Mouse (Mus musculus): Measurements from ENCODE around the gene Prol1. TPM values are rescaled to one million over a fixed set of nuclear protein-coding genes. Genes with fewer than 3 reads are reported as not detected.
"Not testable (repeated sequence)": the region's sequence is repeated elsewhere in the genome, so short reads cannot be mapped to it uniquely, and the experiment has no call there.

Prol1 gene
- total RNA-seq (2021), result not detected

DNA sequence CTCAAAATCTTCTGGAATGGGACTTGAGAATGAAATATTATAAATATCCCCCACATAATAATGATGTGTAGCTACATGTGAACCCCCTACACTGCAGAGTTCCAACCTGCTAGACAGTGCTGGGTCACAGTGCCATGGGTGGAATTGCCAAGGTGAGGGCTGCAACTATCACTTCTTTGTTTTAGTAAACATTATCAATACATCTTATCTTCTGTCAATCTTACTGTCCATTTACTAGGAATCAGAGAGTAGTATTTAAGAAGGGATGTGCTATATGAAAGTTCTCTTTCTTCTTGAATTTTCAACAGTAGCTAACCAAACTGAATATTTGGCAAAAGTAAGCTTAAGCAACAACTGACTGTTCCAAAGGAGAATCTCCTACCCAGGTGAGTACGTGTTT is at the start of gene Prol1:
Gene Prol1 (plus strand): TSS at position 301 of the 400 bp plus-strand sequence.
- DNase-seq, result no peak
- intact Hi-C loops (cut with DNase I), result no loop called here

- DNase-seq, result no peak
- intact Hi-C loops (cut with DNase I), result no loop called here
Measured at GRCm38 (mm10) chr5:88268619-88269018, 48.5 kb upstream of the Prol1 start, which contains the start of gene Gm7714. Gm7714 (plus strand) TSS chr5:88268919.

DNA sequence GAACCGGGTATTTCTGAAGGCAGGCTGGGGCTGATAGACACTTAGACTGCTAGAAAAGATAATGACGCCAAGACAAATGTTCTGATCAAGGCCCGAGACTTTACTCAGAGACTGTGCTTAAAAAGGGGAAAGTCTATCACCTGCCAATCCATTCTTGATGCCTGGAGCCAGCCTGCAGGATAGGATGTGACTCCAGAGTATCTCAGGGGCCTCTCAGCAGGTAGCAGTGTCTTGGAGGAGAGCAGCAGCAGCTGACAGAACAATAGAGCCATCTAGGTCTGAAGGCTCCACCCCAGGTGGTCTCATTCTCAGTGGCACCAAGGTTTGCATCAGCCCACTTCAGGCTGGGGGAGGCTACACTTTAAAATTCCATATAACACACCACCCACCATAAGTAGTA is 5.8 kb upstream of the Prol1 start:
- intact Hi-C loops (cut with DNase I); DNase-seq: not testable (repeated sequence)

- DNase-seq; intact Hi-C loops (cut with DNase I): not testable (repeated sequence)
Measured at GRCm38 (mm10) chr5:88348533-88348932, 31.4 kb downstream of the Prol1 start.

DNA sequence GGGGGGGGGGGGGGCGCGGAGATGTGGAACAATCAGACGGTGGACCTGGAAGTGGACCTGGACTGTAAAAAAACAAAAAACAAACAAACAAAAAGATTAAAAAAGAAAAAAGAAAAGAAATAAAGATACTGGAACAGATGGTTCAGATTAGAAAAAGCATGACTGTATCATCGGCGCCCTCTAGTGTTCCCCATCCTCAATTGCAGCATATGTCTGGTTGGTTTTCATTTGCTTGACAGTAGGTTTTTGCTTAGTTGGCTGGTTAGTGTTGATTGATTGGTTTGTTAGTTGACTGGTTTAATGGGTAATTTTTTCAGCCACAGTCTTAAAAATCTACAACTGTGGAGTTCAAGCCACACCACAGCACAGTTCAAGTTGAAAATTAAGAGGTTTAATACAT is 47.7 kb downstream of the Prol1 start:
- DNase-seq, result peak in 1 of 2 experiments; percentile 17
- intact Hi-C loops (cut with DNase I), result no loop called here

DNA sequence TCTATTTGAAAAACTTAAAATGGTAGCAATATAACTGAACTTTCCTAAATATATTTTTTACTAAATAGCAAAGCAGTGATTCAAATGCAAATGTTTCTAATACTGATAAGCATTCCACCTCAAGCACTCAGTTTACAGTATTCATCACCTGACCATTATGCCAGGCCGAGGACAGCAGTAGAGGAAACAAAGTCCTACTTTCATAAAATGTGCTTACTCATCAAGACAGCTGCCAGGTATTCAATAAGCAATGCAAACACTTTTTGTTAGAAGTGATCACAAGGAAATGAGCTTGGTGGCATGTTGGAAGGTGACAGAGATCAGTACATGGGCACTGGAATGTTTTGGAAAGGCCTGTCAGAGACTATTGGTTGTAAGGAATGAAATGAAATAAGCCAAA is 49.8 kb downstream of the Prol1 start:
- intact Hi-C loops (cut with DNase I), result no loop called here
- no peak for DNase-seq

GRCm38 (mm10) chr5:88370578-88371232 is 53.6 kb downstream of the Prol1 start:
- intact Hi-C loops (cut with DNase I), result no loop called here
- no peak for DNase-seq

DNA sequence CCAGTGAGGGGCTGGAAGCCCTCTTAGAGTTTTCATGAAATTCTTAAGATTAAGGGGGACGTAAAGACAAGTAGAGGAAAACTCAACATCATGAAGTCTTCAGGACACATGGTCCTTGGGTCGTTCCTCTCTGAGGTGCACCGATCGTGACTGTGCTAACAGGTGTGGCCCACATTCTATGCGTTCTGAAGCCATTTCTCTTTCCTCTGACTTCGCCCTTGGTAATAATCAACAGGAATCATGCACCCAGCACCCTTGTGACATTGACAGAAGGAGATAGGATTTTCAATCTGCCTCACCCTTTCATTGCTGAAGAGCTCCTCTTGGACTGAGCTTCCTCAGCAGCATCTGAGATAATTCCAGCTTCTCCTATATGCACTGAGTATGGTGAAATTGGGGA is 55.5 kb downstream of the Prol1 start:
- no peak for DNase-seq
- intact Hi-C loops (cut with DNase I), result no loop called here

- intact Hi-C loops (cut with DNase I), result no loop called here
- DNase-seq, result no peak
Measured at GRCm38 (mm10) chr5:88375808-88376207, 58.7 kb downstream of the Prol1 start, which contains the start of gene Amtn. Amtn (plus strand) TSS chr5:88376108.

Other genes with a start within 250 kb of the Prol1 start
- gene Smr2, start 230.8 kb upstream of the Prol1 start, total RNA-seq (2021), result not detected
- not detected for gene Gm11116, start 205.8 kb upstream of the Prol1 start, total RNA-seq (2021)
- not detected for gene Gm11115, start 163.2 kb upstream of the Prol1 start, total RNA-seq (2021)
- not detected for gene Gm7714, start 48.4 kb upstream of the Prol1 start, total RNA-seq (2021)
- not detected for gene Amtn, start 58.8 kb downstream of the Prol1 start, total RNA-seq (2021)
- not detected for gene Ambn, start 138.7 kb downstream of the Prol1 start, total RNA-seq (2021)
- gene Enam, start 170.7 kb downstream of the Prol1 start, total RNA-seq (2021), result not detected
- gene Jchain, start 210.6 kb downstream of the Prol1 start, total RNA-seq (2021), result under 1 TPM; 0.17 to 0.31 TPM
- 10 to 100 TPM; 21.5 to 21.9 TPM for gene Utp3, start 237.2 kb downstream of the Prol1 start, total RNA-seq (2021)
- gene Rufy3, start 247.7 kb downstream of the Prol1 start, total RNA-seq (2021), result 10 to 100 TPM; 12.7 to 12.8 TPM